Mouse (Mus musculus) liver, embryonic 13.5 days (tissue): ENCODE results near the gene Eif2ak1. TPM values are rescaled to one million over a fixed set of nuclear protein-coding genes. Genes with fewer than 3 reads are reported as not detected.

Experiments
- ATAC-seq: fragments of 200-750 bp; cut with Nextera tagmentation; 2 replicates; pipeline ENCODE4 v1.8.0; 2017; ENCODE audit warnings: low read depth, mild to moderate bottlenecking, moderate number of reproducible peaks, moderate library complexity
- DNase-seq: peaks from one replicate; pipeline ENCODE4 v3.0.0; 2022
- H3K27ac ChIP-seq: fragments of 300-500 bp; sonication (generic); 2 replicates; pipeline ENCODE4 v1.5.1; 2015; ENCODE audit warnings: moderate library complexity, mild to moderate bottlenecking, inconsistent platforms
- H3K27me3 ChIP-seq: fragments of 300-500 bp; sonication (generic); 2 replicates; pipeline ENCODE4 v1.6.1; 2015; ENCODE audit warnings: mild to moderate bottlenecking, inconsistent platforms
- H3K36me3 ChIP-seq: fragments of 300-500 bp; sonication (generic); 2 replicates; pipeline ENCODE4 v1.6.1; 2015; ENCODE audit warnings: mild to moderate bottlenecking, inconsistent platforms
- H3K4me1 ChIP-seq: fragments of 300-500 bp; sonication (generic); replicated peaks from 2 replicates; pipeline ENCODE4 v1.6.1; 2015; ENCODE audit warnings: inconsistent platforms
- H3K4me2 ChIP-seq: fragments of 300-500 bp; sonication (generic); 2 replicates; pipeline ENCODE4 v1.6.1; 2015; ENCODE audit warnings: inconsistent platforms, mild to moderate bottlenecking, moderate library complexity
- H3K4me3 ChIP-seq: fragments of 300-500 bp; sonication (generic); replicated peaks from 2 replicates; pipeline ENCODE4 v1.5.1; 2015; ENCODE audit warnings: mild to moderate bottlenecking, inconsistent platforms
- H3K9ac ChIP-seq: fragments of 300-500 bp; sonication (generic); 2 replicates; pipeline ENCODE4 v1.6.1; 2015; ENCODE audit warnings: mild to moderate bottlenecking, inconsistent platforms
- H3K9me3 ChIP-seq: fragments of 300-500 bp; sonication (generic); replicated peaks from 2 replicates; pipeline ENCODE4 v1.6.1; 2016; ENCODE audit warnings: inconsistent platforms
- WGBS: fragments of 180-500 bp; shearing (Covaris S2); methylation state at CpG from one replicate; pipeline ENCODE4 v1.1.7; 2015; ENCODE audit not compliant: insufficient replicate concordance; 5-methylcytosine and 5-hydroxymethylcytosine counted together
- polyA plus RNA-seq: library from polyadenylated mRNA; unstranded; fragments of >200 nt; fragmentation: Nextera tagmentation; extraction: Ambion mirVana; gene quantifications from 2 replicates; pipeline ENCODE4 v1.2.1, GENCODE M21; 2015

The Eif2ak1 gene
- polyA plus RNA-seq, 1 experiment from 2014 or later, result 104 TPM

DNA sequence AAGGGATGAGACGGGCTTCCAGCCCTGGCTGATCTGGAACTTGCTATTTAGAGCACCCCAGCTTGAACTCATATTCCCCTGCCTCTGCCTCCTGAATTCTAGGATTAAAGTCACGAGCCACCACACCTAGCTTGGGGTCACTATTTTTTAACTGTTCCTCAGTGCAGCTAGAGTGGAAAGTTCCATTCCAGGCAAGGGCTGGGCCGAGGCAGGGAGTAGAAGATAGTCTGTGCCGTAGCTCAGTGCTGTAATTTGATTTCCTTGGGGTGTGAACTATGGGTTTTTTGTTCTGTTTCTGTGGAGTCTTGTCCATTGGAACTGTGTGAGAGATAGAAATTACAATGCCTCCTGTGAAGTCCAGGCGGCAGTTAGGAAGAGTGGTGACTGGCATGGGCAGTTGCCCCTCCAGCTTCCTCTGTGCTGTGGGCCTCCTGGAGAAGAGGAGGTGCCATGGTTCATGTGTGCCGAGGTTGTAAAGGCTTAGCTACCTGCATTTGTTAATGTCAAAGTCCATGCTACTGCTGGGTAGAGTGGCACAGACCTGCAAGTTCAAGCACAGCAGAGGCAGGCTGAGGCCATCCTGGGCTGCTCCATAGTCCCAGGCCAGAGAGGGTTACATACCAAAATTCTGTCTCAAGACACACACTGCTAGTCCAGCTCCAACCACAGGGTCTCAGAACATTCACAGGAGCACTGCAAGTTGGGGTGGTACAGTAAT is 114.4 kb downstream of the Eif2ak1 start:
- DNase-seq (no peak), ATAC-seq (no peak)
- Histone ChIP-seq H3K4me2 (no peak overlapping the region), H3K27me3 (no peaks in the 10 kb centered on the region), H3K9ac (no peak overlapping the region), H3K27ac (no peak overlapping the region), H3K9me3 (no peaks in the 10 kb centered on the region), H3K4me1 (peaks cover 5% of the 10 kb centered on the region), H3K4me3 (no peak overlapping the region), H3K36me3 (peaks cover 52% of the 10 kb centered on the region)
- 77% methylated on average over 6 of the region's 6 CpGs for WGBS

DNA sequence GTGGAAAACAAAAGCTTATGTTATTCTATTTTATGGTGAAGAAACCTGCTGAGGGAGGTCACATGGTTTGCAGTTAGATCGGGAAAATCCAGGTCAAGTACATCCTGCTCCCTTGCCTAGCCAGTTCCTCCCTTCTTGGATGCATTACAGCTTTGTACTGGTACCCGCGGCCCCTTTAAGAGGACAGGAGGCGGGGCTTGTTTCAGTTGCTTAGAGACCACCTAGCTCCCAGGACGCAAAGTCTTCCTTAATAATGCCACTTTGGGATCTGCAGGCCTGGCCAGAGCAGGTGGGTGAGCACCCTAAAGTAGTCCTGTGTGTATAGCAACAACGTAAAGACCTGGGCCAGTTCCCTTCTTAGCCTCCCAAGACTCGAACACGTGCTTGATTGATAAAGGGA is 115.2 kb downstream of the Eif2ak1 start, which contains the start of gene Rsph10b:
Gene Rsph10b (plus strand): TSS at position 205 of the 400 bp plus-strand sequence.
- DNase-seq, result no peak
- Histone ChIP-seq H3K4me3 (no peak within 1 kb of the TSS), H3K4me2 (no peak within 1 kb of the TSS), H3K9me3 (no peaks in the 10 kb centered on the region), H3K27me3 (no peaks in the 10 kb centered on the region), H3K36me3 (peaks cover 45% of the 10 kb centered on the region), H3K9ac (no peak within 1 kb of the TSS), H3K27ac (no peak within 1 kb of the TSS), H3K4me1 (peaks cover 7% of the 10 kb centered on the region)
- no peak for ATAC-seq
- WGBS, result 42% methylated on average over 8 of the region's 8 CpGs

DNA sequence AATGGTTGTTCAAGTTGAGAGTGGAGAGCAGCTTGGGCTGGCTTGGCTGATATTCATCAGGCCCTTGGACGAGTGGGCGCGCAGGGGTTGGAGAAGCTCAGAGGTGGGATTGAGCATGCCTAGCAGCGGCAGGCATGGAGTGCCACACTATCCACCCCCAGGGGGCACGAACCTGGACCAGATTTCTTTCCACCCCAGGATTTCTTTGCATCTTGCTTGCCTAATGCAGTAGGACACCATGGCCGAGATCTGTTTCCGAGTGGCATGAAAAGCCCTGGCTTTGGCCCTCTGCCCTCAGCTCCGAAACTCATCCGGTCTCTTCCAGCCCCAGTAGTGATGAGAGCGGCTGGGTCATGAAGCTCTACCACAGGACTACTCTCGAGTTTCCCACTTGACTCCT is 115.8 kb downstream of the Eif2ak1 start:
- Histone ChIP-seq H3K27ac (no peak overlapping the region), H3K4me1 (peaks cover 7% of the 10 kb centered on the region), H3K36me3 (peaks cover 40% of the 10 kb centered on the region), H3K4me2 (no peak overlapping the region), H3K9me3 (no peaks in the 10 kb centered on the region), H3K27me3 (no peaks in the 10 kb centered on the region), H3K9ac (no peak overlapping the region), H3K4me3 (no peak overlapping the region)
- ATAC-seq, result no peak
- 83% methylated on average over 11 of the region's 11 CpGs for WGBS
- DNase-seq, result no peak

DNA sequence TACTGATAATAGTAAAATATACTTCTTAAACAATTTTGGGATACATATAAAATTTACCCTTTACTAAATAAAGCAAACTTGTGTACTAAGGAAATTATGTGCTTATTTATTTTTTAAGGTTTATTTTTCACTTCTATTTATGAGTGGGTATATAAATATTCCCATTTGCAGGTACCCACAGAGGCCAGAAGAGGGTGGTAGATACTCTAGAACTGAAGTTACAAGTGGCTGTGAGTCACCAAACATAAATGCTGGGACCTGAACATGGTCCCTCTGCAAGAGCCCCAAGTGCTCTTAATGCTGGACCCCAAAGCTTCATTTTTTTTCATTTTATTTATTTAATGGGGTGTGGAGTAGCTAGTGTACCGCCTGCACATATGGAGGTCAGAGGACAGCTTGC is 116.3 kb downstream of the Eif2ak1 start:
- no peak overlapping the region for H3K27ac ChIP-seq
- no peak overlapping the region for H3K9ac ChIP-seq
- DNase-seq (no peak), ATAC-seq (no peak)
- no peak overlapping the region for H3K4me3 ChIP-seq
- peaks cover 7% of the 10 kb centered on the region for H3K4me1 ChIP-seq
- 78% methylated on average over 1 of the region's 1 CpGs for WGBS
- H3K36me3 ChIP-seq, result peaks cover 35% of the 10 kb centered on the region
- H3K27me3 ChIP-seq, result no peaks in the 10 kb centered on the region
- no peaks in the 10 kb centered on the region for H3K9me3 ChIP-seq
- no peak overlapping the region for H3K4me2 ChIP-seq

DNA sequence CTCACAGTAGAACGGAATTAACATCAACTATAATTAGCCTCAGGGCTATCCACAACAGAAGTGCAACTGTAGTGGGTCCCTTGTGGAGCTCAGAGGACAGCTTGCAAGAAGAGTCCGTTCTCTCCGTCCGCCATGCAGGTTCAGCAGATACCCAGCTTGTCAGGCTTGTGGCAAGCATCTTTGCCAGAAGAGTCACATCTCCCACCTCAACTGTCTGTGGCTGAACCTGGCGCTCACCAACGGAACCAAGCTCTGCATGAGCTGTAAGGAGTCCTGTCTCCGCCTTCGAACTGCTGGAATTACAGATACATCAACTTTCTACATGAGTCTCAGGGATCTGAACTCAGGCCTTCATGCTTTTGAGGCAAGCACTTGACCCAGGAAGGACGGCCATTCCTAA is 118.6 kb downstream of the Eif2ak1 start:
- 80% methylated on average over 9 of the region's 9 CpGs for WGBS
- H3K9me3 ChIP-seq, result no peaks in the 10 kb centered on the region
- H3K4me2 ChIP-seq, result no peak overlapping the region
- H3K4me3 ChIP-seq, result no peak overlapping the region
- H3K36me3 ChIP-seq, result peaks cover 13% of the 10 kb centered on the region
- ATAC-seq (no peak), DNase-seq (no peak)
- H3K4me1 ChIP-seq, result peaks cover 7% of the 10 kb centered on the region
- H3K9ac ChIP-seq, result no peak overlapping the region
- H3K27me3 ChIP-seq, result no peaks in the 10 kb centered on the region
- H3K27ac ChIP-seq, result no peak overlapping the region

DNA sequence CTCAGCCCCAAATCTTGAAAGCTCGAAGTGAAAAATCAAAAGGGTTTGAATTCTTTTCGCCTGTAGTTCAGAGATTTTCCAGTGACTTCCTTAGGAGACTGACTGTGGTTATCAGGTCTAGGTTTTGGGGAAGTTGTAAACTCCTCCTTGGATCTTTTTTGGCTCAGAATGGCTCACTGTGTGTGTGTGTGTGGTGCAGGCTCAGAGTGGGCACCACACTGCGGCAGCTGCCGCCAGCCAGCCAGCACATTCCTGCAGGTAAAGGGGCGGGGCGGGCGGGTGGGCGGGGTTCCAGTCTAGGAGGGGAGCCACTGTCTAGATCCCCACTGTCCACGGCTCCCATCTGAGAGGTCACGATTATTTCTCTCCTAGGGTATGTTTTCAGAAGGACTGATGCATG is 124.0 kb downstream of the Eif2ak1 start:
- ATAC-seq, result no peak
- H3K9ac ChIP-seq, result no peak overlapping the region
- no peaks in the 10 kb centered on the region for H3K36me3 ChIP-seq
- H3K27me3 ChIP-seq, result no peaks in the 10 kb centered on the region
- DNase-seq, result no peak
- H3K4me3 ChIP-seq, result no peak overlapping the region
- WGBS, result 16% methylated on average over 10 of the region's 10 CpGs
- peaks cover 4% of the 10 kb centered on the region for H3K4me1 ChIP-seq
- H3K9me3 ChIP-seq, result no peaks in the 10 kb centered on the region
- no peak overlapping the region for H3K4me2 ChIP-seq
- H3K27ac ChIP-seq, result no peak overlapping the region

DNA sequence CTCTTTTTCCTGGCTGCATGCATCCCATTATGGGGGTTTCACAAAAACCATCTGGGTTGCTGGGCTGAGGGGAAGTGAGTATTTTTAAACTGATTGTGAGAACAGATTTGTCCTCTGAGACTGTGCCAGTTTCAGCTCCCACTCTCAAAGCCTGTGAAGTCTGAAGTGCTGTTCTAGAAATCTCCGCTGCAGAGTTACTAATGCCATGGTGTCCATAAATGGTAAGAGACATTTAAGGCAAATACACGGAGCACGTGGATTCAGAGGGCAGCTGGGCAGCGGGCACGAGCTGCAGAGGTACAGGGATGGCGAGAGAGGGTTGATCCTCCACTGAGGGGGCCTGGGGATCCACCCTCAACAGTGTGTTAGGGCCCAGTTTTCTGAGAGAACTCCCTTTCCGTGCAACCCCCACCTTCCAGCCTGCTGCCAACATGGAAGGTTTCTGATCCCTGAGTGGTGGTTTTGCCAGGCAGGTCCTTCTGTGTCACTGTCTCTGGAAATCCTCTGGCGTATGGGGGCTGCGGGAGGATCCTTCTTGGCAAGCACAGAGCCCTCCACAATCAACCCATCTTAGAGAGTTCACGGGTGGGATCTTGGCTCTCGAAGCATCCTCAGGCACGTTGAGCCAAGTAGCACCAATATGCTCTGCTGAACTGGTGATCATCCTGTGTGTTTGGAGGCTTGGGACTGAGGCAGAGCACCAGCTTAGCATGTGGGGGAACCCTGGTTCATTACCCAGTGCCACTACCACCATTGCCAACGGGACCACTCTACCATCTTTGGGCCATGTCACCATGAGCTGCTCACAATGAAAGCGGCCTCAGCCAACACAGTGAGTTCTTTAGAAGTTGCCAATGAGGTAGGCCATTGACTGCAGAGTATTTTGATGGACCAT is 125.9 kb downstream of the Eif2ak1 start:
- WGBS, result 74% methylated on average over 14 of the region's 14 CpGs

DNA sequence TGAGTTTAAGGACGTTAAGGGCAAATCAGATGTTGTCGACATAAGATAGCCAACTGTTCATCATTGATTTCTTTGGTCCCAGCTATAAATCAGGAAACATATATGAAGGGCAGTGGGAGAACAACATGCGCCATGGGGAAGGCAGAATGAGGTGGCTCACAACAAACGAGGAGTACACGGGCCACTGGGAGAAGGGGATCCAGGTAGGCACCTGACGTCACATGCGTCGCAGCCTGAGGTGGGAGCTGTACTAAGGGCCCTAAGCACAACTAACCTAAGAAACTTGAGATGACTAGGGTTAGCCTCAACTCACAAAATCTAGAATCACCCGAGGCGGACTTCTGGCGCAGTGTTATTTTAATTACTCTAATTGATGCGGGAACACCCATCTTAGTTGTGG is 130.8 kb downstream of the Eif2ak1 start:
- ATAC-seq (no peak), DNase-seq (no peak)
- Histone ChIP-seq H3K27ac (no peak overlapping the region), H3K9ac (no peak overlapping the region), H3K4me2 (no peak overlapping the region), H3K27me3 (peaks cover 5% of the 10 kb centered on the region; the same call in 1 of the 2 replicates), H3K4me1 (no peaks in the 10 kb centered on the region), H3K4me3 (no peak overlapping the region), H3K36me3 (no peaks in the 10 kb centered on the region), H3K9me3 (no peaks in the 10 kb centered on the region)
- WGBS, result 70% methylated on average over 12 of the region's 12 CpGs

More for the DNA sequence above, 125.9 kb downstream of the Eif2ak1 start:
- H3K27ac ChIP-seq, result no peak overlapping the region
- H3K27me3 ChIP-seq, result no peaks in the 10 kb centered on the region
- H3K4me1 ChIP-seq, result no peaks in the 10 kb centered on the region
- DNase-seq, result no peak
- no peak overlapping the region for H3K4me3 ChIP-seq
- ATAC-seq, result no peak
- H3K4me2 ChIP-seq, result no peak overlapping the region
- no peaks in the 10 kb centered on the region for H3K36me3 ChIP-seq
- H3K9me3 ChIP-seq, result no peaks in the 10 kb centered on the region
- no peak overlapping the region for H3K9ac ChIP-seq

DNA sequence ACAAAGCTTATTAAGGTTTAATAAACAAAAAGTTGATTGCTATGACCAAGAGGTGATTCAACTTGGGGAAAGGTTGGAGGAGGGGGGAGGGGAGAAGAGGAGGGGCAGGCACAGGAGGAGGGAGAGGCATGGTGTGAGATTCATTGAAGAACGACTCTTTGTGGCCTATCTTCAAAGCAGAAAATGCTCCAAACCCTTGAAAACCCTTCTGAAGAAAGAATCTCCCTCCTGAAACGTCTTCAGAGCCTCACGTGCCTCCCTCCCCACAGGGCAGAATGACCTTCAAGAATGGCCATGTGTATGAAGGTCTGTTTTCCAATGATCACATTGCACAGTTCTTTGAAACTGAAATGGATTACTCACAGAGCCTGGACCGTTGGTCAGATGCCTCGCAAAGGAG is 132.4 kb downstream of the Eif2ak1 start:
- Histone ChIP-seq H3K9me3 (no peaks in the 10 kb centered on the region), H3K4me1 (no peaks in the 10 kb centered on the region), H3K4me3 (no peak overlapping the region), H3K36me3 (no peaks in the 10 kb centered on the region), H3K27me3 (peaks cover 5% of the 10 kb centered on the region; the same call in 1 of the 2 replicates), H3K4me2 (no peak overlapping the region), H3K27ac (no peak overlapping the region), H3K9ac (no peak overlapping the region)
- ATAC-seq, result no peak
- no peak for DNase-seq
- WGBS, result 38% methylated on average over 5 of the region's 5 CpGs
